Mouse (Mus musculus) MEL (cell line): ENCODE measurements around the gene Qrsl1. TPM values are rescaled to one million over a fixed set of nuclear protein-coding genes. Genes with fewer than 3 reads are reported as not detected.

Experiments
- DNase-seq: peaks from one replicate; pipeline ENCODE4 v3.0.0; 2011; ENCODE audit warnings: low read depth, low spot score
- H3K27ac ChIP-seq: 2 replicates; pipeline ENCODE4 v1.5.1; 2012; ENCODE audit warnings: low read depth, mild to moderate bottlenecking, control low read depth, low read length, moderate library complexity; ENCODE audit not compliant: control insufficient read depth
- H3K27me3 ChIP-seq, 2 experiments: fragments of 150-350 bp in 1 of 2; sonication (generic) in 1 of 2; 2 replicates each; pipeline ENCODE4 v1.6.1; 2012; ENCODE audit warnings: low read length in 2 of 2, mild to moderate bottlenecking in 2 of 2, improper control_type of control experiment in 1 of 2, moderate library complexity in 1 of 2; ENCODE audit not compliant: insufficient read depth in 2 of 2, control insufficient read depth in 1 of 2
- H3K36me3 ChIP-seq, 2 experiments: 2 replicates each; pipeline ENCODE4 v1.6.1; 2012 to 2014; ENCODE audit warnings: low read length in 2 of 2, improper control_type of control experiment in 1 of 2, inconsistent platforms in 1 of 2, mild to moderate bottlenecking in 1 of 2; ENCODE audit not compliant: insufficient read depth in 2 of 2, control insufficient read depth in 1 of 2
- H3K4me1 ChIP-seq, 2 experiments: fragments of 150-350 bp in 1 of 2; sonication (generic) in 1 of 2; 2 replicates each; pipeline ENCODE4 v1.6.1; 2012; ENCODE audit warnings: low read length in 2 of 2, improper control_type of control experiment in 1 of 2, mild to moderate bottlenecking in 1 of 2; ENCODE audit not compliant: insufficient read depth in 2 of 2, control insufficient read depth in 1 of 2
- H3K4me3 ChIP-seq, 2 experiments: fragments of 150-350 bp in 1 of 2; sonication (generic) in 1 of 2; 2 replicates each; pipeline ENCODE4 v1.5.1; 2012; ENCODE audit warnings: low read depth in 2 of 2, low read length in 2 of 2, mild to moderate bottlenecking in 2 of 2, moderate library complexity in 2 of 2, control low read depth in 1 of 2, improper control_type of control experiment in 1 of 2; ENCODE audit not compliant: control insufficient read depth in 1 of 2, insufficient read depth in 1 of 2
- H3K79me2 ChIP-seq: 2 replicates; pipeline ENCODE4 v1.6.1; 2012; ENCODE audit warnings: mild to moderate bottlenecking, low read length, moderate library complexity; ENCODE audit not compliant: control insufficient read depth, poor library complexity, insufficient read depth
- H3K9ac ChIP-seq: 2 replicates; pipeline ENCODE4 v1.6.1; 2012; ENCODE audit warnings: low read depth, mild to moderate bottlenecking, control low read depth, low read length, moderate library complexity; ENCODE audit not compliant: control insufficient read depth, poor library complexity, severe bottlenecking
- H3K9me3 ChIP-seq: fragments of 150-350 bp; sonication (generic); replicated peaks from 2 replicates; pipeline ENCODE4 v1.6.1; 2012; ENCODE audit warnings: mild to moderate bottlenecking, low read length, improper control_type of control experiment, moderate library complexity; ENCODE audit not compliant: insufficient read depth
- BHLHE40 ChIP-seq: IDR thresholded peaks from 2 replicates; pipeline ENCODE4 v1.6.1; 2012; ENCODE audit warnings: low read depth, mild to moderate bottlenecking, inconsistent platforms, low read length, improper control_type of control experiment, borderline replicate concordance
- CTCF ChIP-seq, 3 experiments: IDR thresholded peaks in 2 of 3; conservative IDR thresholded peaks in 1 of 3; 2 replicates each; pipeline ENCODE4 v1.5.1; 2011 to 2012; ENCODE audit warnings: low read length in 3 of 3, low read depth in 2 of 3, mild to moderate bottlenecking in 2 of 3, improper control_type of control experiment in 1 of 3, inconsistent platforms in 1 of 3, mixed read lengths in 1 of 3, moderate library complexity in 1 of 3; ENCODE audit not compliant: control insufficient read depth in 1 of 3, insufficient read depth in 1 of 3, poor library complexity in 1 of 3, severe bottlenecking in 1 of 3
- E2F4 ChIP-seq: IDR thresholded peaks from 2 replicates; pipeline ENCODE4 v1.6.1; 2011; ENCODE audit warnings: low read depth, low read length, improper control_type of control experiment, borderline replicate concordance
- ELF1 ChIP-seq: IDR thresholded peaks from 2 replicates; pipeline ENCODE4 v1.6.1; 2014; ENCODE audit warnings: low read depth, mild to moderate bottlenecking, inconsistent platforms, low read length, improper control_type of control experiment, moderate library complexity
- MAFK ChIP-seq: IDR thresholded peaks from 2 replicates; pipeline ENCODE4 v1.6.1; 2011; ENCODE audit warnings: low read depth, mild to moderate bottlenecking, low read length, improper control_type of control experiment, borderline replicate concordance
- MXI1 ChIP-seq: IDR thresholded peaks from 2 replicates; pipeline ENCODE4 v1.6.1; 2011; ENCODE audit warnings: mild to moderate bottlenecking, low read depth, low read length, improper control_type of control experiment
- MYC ChIP-seq: IDR thresholded peaks from 2 replicates; pipeline ENCODE4 v1.6.1; 2011; ENCODE audit warnings: low read depth, mild to moderate bottlenecking, low read length, improper control_type of control experiment, moderate library complexity
- NELFE ChIP-seq: IDR thresholded peaks from 2 replicates; pipeline ENCODE4 v1.6.1; 2011; ENCODE audit warnings: low read depth, low read length, improper control_type of control experiment
- NRF1 ChIP-seq: IDR thresholded peaks from 2 replicates; pipeline ENCODE4 v1.6.1; 2014; ENCODE audit warnings: low read depth, mild to moderate bottlenecking, inconsistent platforms, low read length, improper control_type of control experiment, moderate library complexity; ENCODE audit not compliant: poor library complexity, insufficient read depth, severe bottlenecking
- POLR2AphosphoS2 ChIP-seq: IDR thresholded peaks from 2 replicates; pipeline ENCODE4 v1.6.1; 2011; ENCODE audit warnings: low read length, improper control_type of control experiment
- POLR2AphosphoS5 ChIP-seq: IDR thresholded peaks from 2 replicates; pipeline ENCODE4 v1.6.1; 2012; ENCODE audit warnings: low read depth, borderline replicate concordance, mild to moderate bottlenecking, inconsistent platforms, low read length, moderate library complexity, mixed read lengths
- SIN3A ChIP-seq: IDR thresholded peaks from 2 replicates; pipeline ENCODE4 v1.6.1; 2012; ENCODE audit warnings: low read length, improper control_type of control experiment, inconsistent platforms
- SMC3 ChIP-seq: IDR thresholded peaks from 2 replicates; pipeline ENCODE4 v1.6.1; 2011; ENCODE audit warnings: low read depth, low read length, improper control_type of control experiment
- TBP ChIP-seq: IDR thresholded peaks from 2 replicates; pipeline ENCODE4 v1.8.0; 2011; ENCODE audit warnings: low read depth, low read length, improper control_type of control experiment
- polyA plus RNA-seq, 2 experiments: library from polyadenylated mRNA; stranded (reverse) in 1 of 2; unstranded in 1 of 2; fragments of >175 nt in 1 of 2; fragments of >200 nt in 1 of 2; gene quantifications; 2 replicates each; pipeline versions ENCODE4 v1.2.1 to v1.2.4; 2012; ENCODE audit warnings: low replicate concordance in 2 of 2, low read depth in 1 of 2; ENCODE audit not compliant: insufficient read length in 2 of 2, insufficient read depth in 1 of 2, missing spikeins in 1 of 2
- total RNA-seq: library from RNA; depleted of rRNA; stranded (reverse); fragments of 300-350 nt; gene quantifications from 2 replicates; pipeline ENCODE4 v1.2.3, GENCODE M21; 2012; rRNA removed

Gene Qrsl1
- total and polyA plus RNA-seq, 3 experiments, result 19.1 to 19.5 TPM; not detected in 1

- H3K9ac ChIP-seq, result no peak overlapping the region
- no peak for TF ChIP-seq ELF1
- TF ChIP-seq POLR2AphosphoS5, result no peak
- no peak for TF ChIP-seq SIN3A
- no peak for TF ChIP-seq NELFE
- TF ChIP-seq MYC, result no peak
- no peak for TF ChIP-seq E2F4
- no peak for TF ChIP-seq TBP
- no peak for TF ChIP-seq POLR2AphosphoS2
- TF ChIP-seq MAFK, result no peak
- no peak for TF ChIP-seq CTCF (IDR thresholded peaks at IDR 0.05 in 2 of 3, conservative IDR thresholded peaks at IDR 0.05 in 1 of 3; ENCODE audit: control insufficient read depth in 1 of 3, insufficient read depth in 1 of 3, low read depth in 2 of 3, low read length in 3 of 3, poor library complexity in 1 of 3, severe bottlenecking in 1 of 3)
- TF ChIP-seq NRF1, result no peak
- TF ChIP-seq MXI1, result no peak
- TF ChIP-seq BHLHE40, result no peak
- no peak for TF ChIP-seq SMC3
- TF ChIP-seq, all 39 proteins: peak for 0
- Histone ChIP-seq H3K36me3 (no peaks in the 10 kb centered on the region), H3K27me3 (no peaks in the 10 kb centered on the region), H3K4me3 (no peak overlapping the region), H3K9me3 (no peaks in the 10 kb centered on the region), H3K79me2 (no peaks in the 10 kb centered on the region), H3K27ac (no peak overlapping the region), H3K4me1 (no peaks in the 10 kb centered on the region)
- DNase-seq, result no peak
Observed at GRCm38 (mm10) chr10:43824713-43825112, 76.8 kb downstream of the Qrsl1 start.

Other genes starting within 250 kb of the Qrsl1 start
- gene Rtn4ip1, start 62 bp upstream of the Qrsl1 start, total RNA-seq, result 11.6 and 12.6 TPM in 2 replicates
- 10 to 100 TPM in 1 of 2 experiments, not detected in 1; 23.5 TPM for gene Rtn4ip1, start 62 bp upstream of the Qrsl1 start, polyA plus RNA-seq
- gene Crybg1, start 247.1 kb upstream of the Qrsl1 start, total RNA-seq, result 0.03 and 0.04 TPM in 2 replicates
- gene Crybg1, start 247.1 kb upstream of the Qrsl1 start, polyA plus RNA-seq, result under 1 TPM in 1 of 2 experiments, not detected in 1; 0.14 TPM